Mouse (Mus musculus) hindbrain, postnatal 0 days (tissue): ENCODE data around the gene Mrps21. TPM values are rescaled to one million over a fixed set of nuclear protein-coding genes. Genes with fewer than 3 reads are reported as not detected.
A peak's percentile ranks its signal among the peaks of the same experiment; 100 is the strongest.

ENCODE experiments used
- ATAC-seq: fragments of 200-750 bp; cut with Nextera tagmentation; 2 replicates; pipeline ENCODE4 v1.8.0; 2017; ENCODE audit warnings: mild to moderate bottlenecking, moderate TSS enrichment, moderate library complexity
- DNase-seq: peaks from one replicate; pipeline ENCODE4 v3.0.0-alpha.2; 2015; ENCODE audit warnings: low spot score
- H3K27ac ChIP-seq: fragments of 300-500 bp; sonication (generic); 2 replicates; pipeline ENCODE4 v1.5.1; 2014; ENCODE audit warnings: mild to moderate bottlenecking
- H3K27me3 ChIP-seq: fragments of 300-500 bp; sonication (generic); 2 replicates; pipeline ENCODE4 v1.6.1; 2014; ENCODE audit warnings: low read length, mixed read lengths; ENCODE audit not compliant: insufficient read depth
- H3K36me3 ChIP-seq: fragments of 300-500 bp; sonication (generic); 2 replicates; pipeline ENCODE4 v1.6.1; 2014; ENCODE audit warnings: low read length, mixed read lengths; ENCODE audit not compliant: insufficient read depth
- H3K4me1 ChIP-seq: fragments of 300-500 bp; sonication (generic); 2 replicates; pipeline ENCODE4 v1.6.1; 2014; ENCODE audit warnings: antibody characterized with exemption, low read length, mixed read lengths; ENCODE audit not compliant: insufficient read depth
- H3K4me2 ChIP-seq: fragments of 300-500 bp; sonication (generic); 2 replicates; pipeline ENCODE4 v1.6.1; 2014; ENCODE audit warnings: low read depth, mild to moderate bottlenecking, low read length, moderate library complexity, mixed read lengths
- H3K4me3 ChIP-seq: fragments of 300-500 bp; sonication (generic); 2 replicates; pipeline ENCODE4 v1.5.1; 2014; ENCODE audit warnings: low read length
- H3K9ac ChIP-seq: fragments of 300-500 bp; sonication (generic); replicated peaks from 2 replicates; pipeline ENCODE4 v1.6.1; 2014; ENCODE audit warnings: mild to moderate bottlenecking, low read length, moderate library complexity, mixed read lengths
- H3K9me3 ChIP-seq: fragments of 300-500 bp; sonication (generic); 2 replicates; pipeline ENCODE4 v1.6.1; 2016; ENCODE audit warnings: low read length, mixed read lengths
- CTCF ChIP-seq: IDR thresholded peaks from 2 replicates; pipeline ENCODE4 v1.5.1; 2016; ENCODE audit warnings: antibody characterized with exemption, control low read depth, low read depth
- WGBS: fragments of 180-500 bp; shearing (Covaris S2); extraction: QIAGEN DNeasy Blood & Tissue Kit; methylation state at CpG from one replicate; pipeline ENCODE4 v1.1.7; 2014; 5-methylcytosine and 5-hydroxymethylcytosine counted together
- polyA plus RNA-seq: library from polyadenylated mRNA; unstranded; fragments of >200 nt; fragmentation: Nextera tagmentation; extraction: Ambion mirVana; gene quantifications from 2 replicates; pipeline ENCODE4 v1.2.1, GENCODE M21; 2015
- total RNA-seq: library from RNA; depleted of rRNA; stranded (reverse); fragments of >200 nt; gene quantifications from 2 replicates; pipeline ENCODE4 v1.2.3, GENCODE M21; 2014

Mrps21 gene
- total and polyA plus RNA-seq, 2 experiments from 2014 or later: 128 to 271 TPM

DNA sequence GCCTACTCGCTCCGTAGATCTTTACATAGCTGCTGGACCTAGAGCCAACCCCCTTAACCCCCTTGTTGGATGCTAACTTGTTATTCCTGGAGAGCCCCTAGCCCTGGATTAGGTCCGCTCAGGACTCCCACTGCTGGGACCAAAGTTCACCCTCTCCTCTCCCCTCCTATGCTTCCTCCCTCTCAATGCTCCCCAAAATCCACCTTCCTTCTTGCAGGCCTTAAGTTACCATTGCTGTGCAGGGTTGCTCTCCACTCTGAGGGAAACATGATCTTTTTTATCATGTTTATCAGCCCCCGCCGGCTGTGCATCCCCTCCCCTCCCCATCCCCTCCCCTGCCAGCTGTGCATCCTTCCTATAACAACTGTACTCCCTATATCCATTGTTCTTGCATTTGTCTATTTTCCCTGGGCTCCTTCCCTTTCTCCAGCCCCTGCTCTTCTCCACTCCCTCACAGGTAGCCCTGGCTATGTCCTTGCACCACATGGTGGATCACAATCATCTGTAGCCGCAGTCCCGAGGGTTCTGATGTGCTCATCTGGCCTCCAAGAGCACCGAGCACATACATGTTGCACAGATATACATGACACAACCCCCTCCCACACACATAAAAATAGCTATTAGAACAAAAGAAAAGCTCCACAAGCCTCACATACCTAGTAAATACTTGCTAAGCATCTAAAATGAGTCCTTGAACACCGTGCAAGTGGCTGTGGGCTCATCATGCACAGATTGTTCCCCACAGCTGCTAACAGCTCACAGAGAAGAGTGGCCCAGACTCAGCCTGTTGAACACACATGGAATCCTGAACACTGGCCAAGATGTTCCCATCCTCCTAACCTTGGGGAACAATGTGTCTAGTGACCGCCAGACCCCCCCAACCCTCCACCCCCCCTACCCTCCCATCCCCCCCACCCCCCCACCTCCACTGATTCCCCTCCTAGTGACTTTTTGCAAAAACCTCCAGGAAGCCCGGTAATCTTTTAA is 21.0 kb upstream of the Mrps21 start:
- ATAC-seq (no peak), DNase-seq (no peak)
- H3K4me1 ChIP-seq: peaks cover 8% of the 10 kb centered on the region; the same call in 1 of the 2 replicates
- no peaks in the 10 kb centered on the region for H3K36me3 ChIP-seq
- H3K27ac ChIP-seq: peak overlapping the region; percentile 72
- TF ChIP-seq CTCF: no peak
- no peaks in the 10 kb centered on the region for H3K27me3 ChIP-seq
- H3K9ac ChIP-seq: no peak overlapping the region; the same call in 1 of the 2 replicates
- H3K4me2 ChIP-seq: peak overlapping the region; percentile 70
- no peaks in the 10 kb centered on the region for H3K9me3 ChIP-seq
- 41% methylated on average over 11 of the region's 11 CpGs for whole genome bisulfite sequencing
- H3K4me3 ChIP-seq: no peak overlapping the region

DNA sequence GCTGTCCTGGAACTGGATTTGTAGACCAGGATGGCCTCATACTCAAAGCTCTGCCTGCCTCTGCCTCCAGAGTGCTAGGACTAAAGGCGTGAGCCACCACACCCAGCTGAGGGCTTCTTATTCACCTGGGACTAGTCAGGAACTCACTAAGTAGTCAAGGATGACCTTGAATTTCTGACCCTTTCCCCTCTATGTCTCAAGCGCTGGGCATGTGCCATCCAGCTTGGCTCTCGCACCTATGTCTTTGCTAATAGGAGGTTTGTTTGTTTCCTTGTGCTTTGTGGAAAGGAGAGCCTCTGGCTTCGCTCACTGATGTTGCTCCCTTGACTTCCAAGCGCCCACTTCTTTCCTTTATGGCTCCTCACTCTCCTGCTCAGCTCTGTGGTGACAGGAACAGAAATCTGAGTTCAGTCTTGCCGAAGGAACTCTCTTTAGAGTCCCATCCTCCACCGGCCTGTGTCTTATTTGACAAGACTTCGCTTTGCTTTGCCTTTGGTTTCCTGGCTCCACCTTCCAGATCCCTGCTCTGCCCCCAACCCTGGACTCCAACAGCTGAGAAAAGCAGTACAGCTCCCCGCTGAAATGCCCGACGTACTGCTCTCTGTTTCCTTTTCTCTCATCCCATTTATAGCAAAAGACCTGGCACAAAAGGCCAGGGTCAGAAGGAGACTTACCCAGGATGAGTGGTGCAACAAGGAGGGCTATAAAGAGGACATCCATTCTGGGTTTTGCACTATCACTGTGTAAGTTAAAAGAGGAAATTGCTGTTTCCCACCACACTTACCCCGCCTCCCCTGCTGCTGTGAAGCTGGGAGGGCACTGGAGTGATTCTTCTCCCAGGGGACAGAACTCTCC is 20.1 kb upstream of the Mrps21 start, which contains the start of gene BC028528:
Gene BC028528 (minus strand): TSS at position 795 of the 855 bp plus-strand sequence.
- Histone ChIP-seq H3K4me2 (peak within 1 kb of the TSS; percentile 25), H3K4me3 (no peak within 1 kb of the TSS; the same call in 1 of the 2 replicates), H3K9ac (no peak within 1 kb of the TSS; the same call in 1 of the 2 replicates), H3K9me3 (no peaks in the 10 kb centered on the region), H3K27me3 (no peaks in the 10 kb centered on the region), H3K27ac (peak within 1 kb of the TSS; percentile 72), H3K36me3 (no peaks in the 10 kb centered on the region), H3K4me1 (peaks cover 8% of the 10 kb centered on the region; the same call in 1 of the 2 replicates)
- ATAC-seq: no peak
- peak; percentile 18 for DNase-seq
- WGBS: 25% methylated on average over 12 of the region's 12 CpGs
- no peak for TF ChIP-seq CTCF

DNA sequence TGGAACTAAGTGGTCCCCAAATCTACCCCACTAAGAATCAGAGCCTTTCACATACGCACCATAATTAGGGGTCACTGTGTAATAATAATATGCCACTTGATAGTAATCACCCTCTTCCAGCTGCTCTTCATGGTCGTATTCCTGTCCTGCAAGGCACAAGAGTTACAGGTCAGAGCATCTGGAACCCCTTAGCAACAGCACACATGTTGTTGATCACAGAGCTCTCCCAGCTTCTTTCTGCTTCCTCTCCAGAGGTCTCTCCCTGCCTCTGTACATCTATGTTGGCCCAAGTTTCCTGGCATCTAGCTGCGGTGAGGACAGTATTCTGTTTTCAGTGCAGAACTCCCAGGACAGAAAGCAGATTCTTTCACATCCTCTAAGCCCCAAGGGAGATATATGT is 18.3 kb upstream of the Mrps21 start:
- Histone ChIP-seq H3K9me3 (no peaks in the 10 kb centered on the region), H3K4me2 (no peak overlapping the region), H3K27ac (no peak overlapping the region), H3K27me3 (no peaks in the 10 kb centered on the region), H3K9ac (no peak overlapping the region), H3K4me3 (no peak overlapping the region), H3K36me3 (no peaks in the 10 kb centered on the region), H3K4me1 (0 out of 2 replicates have a peak, but pooled peaks cover 5% of the 10 kb centered on the region)
- DNase-seq (no peak), ATAC-seq (no peak)
- 79% methylated on average over 3 of the region's 3 CpGs for WGBS
- TF ChIP-seq CTCF: no peak

DNA sequence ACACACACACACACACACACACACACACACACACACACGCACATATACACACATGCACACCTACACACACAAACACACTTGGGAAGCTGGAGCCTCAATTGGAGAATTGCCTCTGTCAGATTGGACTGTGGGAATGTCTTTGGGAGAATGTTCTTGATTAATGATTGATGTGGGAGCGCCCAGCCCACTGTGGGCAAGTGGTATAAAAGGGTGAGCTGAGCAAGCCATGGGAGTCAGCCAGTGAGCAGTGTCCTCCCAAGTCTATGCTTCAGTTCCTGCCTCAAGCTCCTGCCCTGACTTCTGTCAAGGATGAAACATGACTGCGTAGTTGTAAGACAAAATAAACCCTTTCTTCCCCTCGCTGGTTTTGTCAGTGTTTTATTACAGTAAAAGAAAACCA is 16.3 kb upstream of the Mrps21 start:
- no peak overlapping the region for H3K27ac ChIP-seq
- TF ChIP-seq CTCF: no peak
- no peak overlapping the region for H3K4me2 ChIP-seq
- no peak for ATAC-seq
- H3K4me1 ChIP-seq: peaks cover 3% of the 10 kb centered on the region; the same call in 1 of the 2 replicates
- no peak overlapping the region for H3K9ac ChIP-seq
- no peak for DNase-seq
- 88% methylated on average over 4 of the region's 4 CpGs for WGBS
- H3K4me3 ChIP-seq: no peak overlapping the region
- H3K36me3 ChIP-seq: no peaks in the 10 kb centered on the region
- no peaks in the 10 kb centered on the region for H3K9me3 ChIP-seq
- no peaks in the 10 kb centered on the region for H3K27me3 ChIP-seq

DNA sequence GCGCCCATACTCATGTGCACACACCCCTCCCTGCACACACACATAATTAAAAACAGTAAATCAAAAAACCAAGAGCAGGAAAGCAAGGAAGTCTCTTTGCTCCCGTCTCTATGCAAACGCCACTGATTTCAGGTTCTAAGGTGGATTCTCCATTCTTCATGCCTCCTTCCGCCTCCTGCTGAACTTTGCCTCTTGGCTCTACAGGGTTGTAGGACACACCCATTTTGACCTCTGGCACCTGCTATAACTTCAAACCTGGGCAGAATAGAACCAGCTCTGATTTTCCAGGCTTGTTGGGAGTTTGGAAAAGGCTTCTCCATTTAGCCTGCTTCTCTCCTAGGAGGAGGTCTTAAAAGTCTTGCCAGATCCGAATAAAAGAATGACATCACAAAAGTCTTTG is 13.1 kb upstream of the Mrps21 start:
- Histone ChIP-seq H3K4me2 (no peak overlapping the region), H3K9me3 (no peaks in the 10 kb centered on the region), H3K4me1 (peaks cover 5% of the 10 kb centered on the region; the same call in 1 of the 2 replicates), H3K9ac (no peak overlapping the region), H3K36me3 (no peaks in the 10 kb centered on the region), H3K27ac (no peak overlapping the region), H3K4me3 (no peak overlapping the region), H3K27me3 (no peaks in the 10 kb centered on the region)
- no peak for ATAC-seq
- no peak for TF ChIP-seq CTCF
- no peak for DNase-seq
- 85% methylated on average over 5 of the region's 5 CpGs for WGBS

DNA sequence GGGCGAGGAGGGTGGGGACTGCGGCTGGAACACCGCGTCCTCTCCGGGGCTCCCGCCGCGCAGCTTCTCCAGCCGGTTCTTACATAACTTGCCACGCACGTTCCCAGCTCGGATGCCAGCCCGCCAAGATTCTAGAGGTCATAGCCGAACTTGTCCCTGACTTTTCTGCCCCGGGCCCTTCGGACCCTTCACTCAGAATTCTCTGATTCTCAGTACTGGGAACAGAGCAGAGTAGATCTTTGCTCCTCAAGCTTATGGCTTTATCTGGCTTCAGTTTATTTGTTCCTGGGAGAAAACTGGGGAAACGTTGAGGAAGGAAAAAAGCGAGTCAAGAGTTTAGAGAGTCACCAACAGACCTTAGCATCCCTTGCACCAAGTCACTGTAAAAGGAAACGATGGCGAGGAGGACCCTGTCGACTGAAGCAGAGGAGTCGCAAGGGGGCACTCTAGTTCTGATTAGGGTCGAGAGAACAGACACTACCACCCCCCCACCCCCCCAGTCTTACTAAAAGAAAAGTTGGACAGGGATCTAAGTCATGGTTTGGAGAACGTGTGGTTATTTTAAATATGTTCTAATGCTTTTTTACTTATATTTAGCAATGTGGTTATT is 11.6 kb upstream of the Mrps21 start:
- Histone ChIP-seq H3K9me3 (no peaks in the 10 kb centered on the region), H3K27ac (peak overlapping the region; percentile 72; the same call in 1 of the 2 replicates), H3K36me3 (no peaks in the 10 kb centered on the region), H3K4me2 (peak overlapping the region; percentile 98), H3K9ac (peak overlapping the region; percentile 38), H3K4me3 (peak overlapping the region; percentile 56), H3K4me1 (peaks cover 5% of the 10 kb centered on the region; the same call in 1 of the 2 replicates), H3K27me3 (no peaks in the 10 kb centered on the region)
- peak; percentile 79 for DNase-seq
- ATAC-seq: no peak
- WGBS: 3% methylated on average over 24 of the region's 24 CpGs
- TF ChIP-seq CTCF: peak; percentile 65
